Mouse (Mus musculus): ENCODE measurements at regions not wholly inside any gene's neighbourhood (a gene's known extent, or its start where the extent isn't known, plus 50 kb on each side); places are given as distances from the start of the nearest gene placed in this dataset.

DNA sequence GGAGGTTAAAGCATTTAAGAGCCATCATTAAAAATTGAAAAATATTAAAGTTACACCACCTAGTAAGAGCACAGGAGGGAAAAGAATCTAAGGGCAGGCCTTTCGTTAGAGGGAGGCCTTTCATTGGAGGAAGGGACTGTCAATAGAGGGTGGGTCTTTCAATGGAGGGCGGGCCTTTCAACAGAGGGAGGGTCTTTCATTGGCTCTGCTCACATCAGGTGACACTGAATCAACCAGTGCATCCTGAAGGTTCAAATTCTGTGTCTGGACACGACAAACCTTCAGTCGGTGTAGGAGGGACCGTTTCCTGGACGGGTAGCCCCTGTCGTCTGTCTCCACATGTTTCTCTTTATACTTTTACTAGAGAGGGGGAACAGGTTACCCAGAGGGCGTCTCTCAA is 172.5 kb upstream of the Kcnab2 start:
- TF ChIP-seq MYB (IDR thresholded peaks at IDR 0.05; ENCODE audit: low read depth, low read length) (no peak), USF2 (IDR thresholded peaks at IDR 0.05; ENCODE audit: borderline replicate concordance in 1 of 2, insufficient read depth in 1 of 2, low read depth in 1 of 2, low read length in 2 of 2) (no peak), TBP (IDR thresholded peaks at IDR 0.05; ENCODE audit: low read depth, low read length) (no peak)
- H3K36me3 ChIP-seq (ENCODE audit: control insufficient read depth in 1 of 2, insufficient read depth in 2 of 2, low read length in 2 of 2) = no peaks in the 10 kb centered on the region
- H3K9me3 ChIP-seq (replicated peaks; ENCODE audit: insufficient read depth, low read length) = no peaks in the 10 kb centered on the region
- DNase-seq (ENCODE audit: low read depth, low spot score) = no peak
- H3K27me3 ChIP-seq (ENCODE audit: control insufficient read depth in 1 of 2, insufficient read depth in 2 of 2, low read length in 2 of 2) = no peaks in the 10 kb centered on the region
- no peak overlapping the region for H3K9ac ChIP-seq (ENCODE audit: control insufficient read depth, low read depth, low read length, poor library complexity, severe bottlenecking)
- no peak overlapping the region for H3K27ac ChIP-seq (ENCODE audit: control insufficient read depth, low read depth, low read length)
- no peak overlapping the region for H3K4me3 ChIP-seq (ENCODE audit: control insufficient read depth in 1 of 2, insufficient read depth in 1 of 2, low read depth in 2 of 2, low read length in 2 of 2)
- no peaks in the 10 kb centered on the region for H3K4me1 ChIP-seq (ENCODE audit: control insufficient read depth in 1 of 2, insufficient read depth in 2 of 2, low read length in 2 of 2)
- H3K79me2 ChIP-seq (ENCODE audit: control insufficient read depth, insufficient read depth, low read length, poor library complexity) = no peaks in the 10 kb centered on the region

DNA sequence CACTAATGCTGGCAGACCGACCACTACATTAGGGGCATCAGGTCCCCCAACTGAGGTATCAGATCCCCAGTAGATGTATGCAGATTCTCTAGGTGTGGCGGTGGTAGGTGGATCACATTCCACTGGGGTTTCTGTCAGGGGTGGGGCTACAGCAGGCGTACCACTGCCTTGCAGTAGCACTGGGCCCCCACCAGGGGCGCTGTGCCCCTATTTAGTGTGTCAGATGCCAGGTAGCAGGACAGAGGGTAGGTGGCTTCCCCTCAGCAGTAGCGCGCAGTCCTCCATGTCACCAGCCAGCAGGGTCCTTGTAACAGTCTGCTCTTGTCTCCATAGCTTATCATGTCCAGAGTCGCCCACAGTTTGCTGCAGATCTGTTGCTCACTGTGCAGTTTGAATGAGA is 169.9 kb upstream of the Kcnab2 start:
- Histone ChIP-seq H3K27me3 (ENCODE audit: control insufficient read depth in 1 of 2, insufficient read depth in 2 of 2, low read length in 2 of 2) (no peaks in the 10 kb centered on the region), H3K9ac (ENCODE audit: control insufficient read depth, low read depth, low read length, poor library complexity, severe bottlenecking) (no peak overlapping the region), H3K36me3 (ENCODE audit: control insufficient read depth in 1 of 2, insufficient read depth in 2 of 2, low read length in 2 of 2) (no peaks in the 10 kb centered on the region), H3K9me3 (replicated peaks; ENCODE audit: insufficient read depth, low read length) (no peaks in the 10 kb centered on the region), H3K79me2 (ENCODE audit: control insufficient read depth, insufficient read depth, low read length, poor library complexity) (no peaks in the 10 kb centered on the region), H3K4me1 (ENCODE audit: control insufficient read depth in 1 of 2, insufficient read depth in 2 of 2, low read length in 2 of 2) (no peaks in the 10 kb centered on the region), H3K27ac (ENCODE audit: control insufficient read depth, low read depth, low read length) (no peak overlapping the region), H3K4me3 (ENCODE audit: control insufficient read depth in 1 of 2, insufficient read depth in 1 of 2, low read depth in 2 of 2, low read length in 2 of 2) (no peak overlapping the region)
- DNase-seq (ENCODE audit: low read depth, low spot score) = no peak
- TF ChIP-seq MAFK (IDR thresholded peaks at IDR 0.05; ENCODE audit: borderline replicate concordance, low read depth, low read length) (no peak), CTCF (IDR thresholded peaks at IDR 0.05 in 2 of 3, conservative IDR thresholded peaks at IDR 0.05 in 1 of 3; ENCODE audit: control insufficient read depth in 1 of 3, insufficient read depth in 1 of 3, low read depth in 2 of 3, low read length in 3 of 3, poor library complexity in 1 of 3, severe bottlenecking in 1 of 3) (peak; percentile 4 to 33 (median 33); a peak in 3 of 6 replicates)

DNA sequence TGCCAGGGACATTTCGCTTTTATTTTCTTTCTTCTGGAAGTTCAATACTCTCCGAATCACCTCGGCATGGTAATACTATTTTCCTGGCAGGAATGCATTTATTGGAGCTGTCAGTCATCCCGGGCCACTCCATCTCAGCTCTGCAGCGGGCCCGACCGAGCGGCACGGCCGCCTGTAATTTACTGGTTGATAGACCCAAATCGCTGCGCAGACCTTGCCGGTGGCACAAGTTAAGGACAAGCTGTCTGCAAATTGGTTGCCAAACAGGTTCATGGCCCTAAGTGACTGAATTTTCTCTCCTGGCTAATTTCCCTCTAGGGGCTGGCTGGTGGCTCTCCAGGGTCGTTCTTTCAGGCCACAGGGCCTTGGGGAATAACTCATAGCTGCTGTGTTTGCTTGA is 169.4 kb upstream of the Kcnab2 start:
- Histone ChIP-seq H3K9me3 (replicated peaks; ENCODE audit: insufficient read depth, low read length) (no peaks in the 10 kb centered on the region), H3K9ac (ENCODE audit: control insufficient read depth, low read depth, low read length, poor library complexity, severe bottlenecking) (no peak overlapping the region), H3K79me2 (ENCODE audit: control insufficient read depth, insufficient read depth, low read length, poor library complexity) (no peaks in the 10 kb centered on the region), H3K4me1 (ENCODE audit: control insufficient read depth in 1 of 2, insufficient read depth in 2 of 2, low read length in 2 of 2) (no peaks in the 10 kb centered on the region), H3K4me3 (ENCODE audit: control insufficient read depth in 1 of 2, insufficient read depth in 1 of 2, low read depth in 2 of 2, low read length in 2 of 2) (no peak overlapping the region), H3K36me3 (ENCODE audit: control insufficient read depth in 1 of 2, insufficient read depth in 2 of 2, low read length in 2 of 2) (no peaks in the 10 kb centered on the region), H3K27me3 (ENCODE audit: control insufficient read depth in 1 of 2, insufficient read depth in 2 of 2, low read length in 2 of 2) (no peaks in the 10 kb centered on the region), H3K27ac (ENCODE audit: control insufficient read depth, low read depth, low read length) (no peak overlapping the region)
- TF ChIP-seq MAFK (IDR thresholded peaks at IDR 0.05; ENCODE audit: borderline replicate concordance, low read depth, low read length) (no peak), TCF12 (IDR thresholded peaks at IDR 0.05; ENCODE audit: low read depth, low read length) (no peak), BHLHE40 (IDR thresholded peaks at IDR 0.05; ENCODE audit: borderline replicate concordance, low read depth, low read length) (no peak), ZMIZ1 (IDR thresholded peaks at IDR 0.05; ENCODE audit: low read depth, low read length) (no peak), E2F4 (IDR thresholded peaks at IDR 0.05; ENCODE audit: borderline replicate concordance, low read depth, low read length) (no peak), CHD1 (IDR thresholded peaks at IDR 0.05; ENCODE audit: low read depth, low read length) (no peak), UBTF (IDR thresholded peaks at IDR 0.05; ENCODE audit: borderline replicate concordance, insufficient read depth, low read depth, low read length) (no peak), NELFE (IDR thresholded peaks at IDR 0.05; ENCODE audit: low read depth, low read length) (no peak), MAX (IDR thresholded peaks at IDR 0.05; ENCODE audit: low read length) (no peak), POLR2A (IDR thresholded peaks at IDR 0.05; ENCODE audit: control insufficient read depth in 1 of 2, insufficient read depth in 1 of 2, low read depth in 1 of 2, low read length in 2 of 2, poor library complexity in 1 of 2) (no peak), RAD21 (IDR thresholded peaks at IDR 0.05; ENCODE audit: low read depth, low read length) (no peak)
- no peak for DNase-seq (ENCODE audit: low read depth, low spot score)
